Mouse (Mus musculus) left cerebral cortex, adult 2 months (tissue): ENCODE results near the gene Ccl2. TPM values are rescaled to one million over a fixed set of nuclear protein-coding genes. Genes with fewer than 3 reads are reported as not detected.
A peak's percentile ranks its signal among the peaks of the same experiment; 100 is the strongest.

Experiments used
- DNase-seq, 2 experiments: peaks; one replicate each; pipeline ENCODE4 v3.0.0; 2021 to 2022; ENCODE audit warnings: low spot score in 2 of 2, mixed read lengths in 1 of 2; ENCODE audit errors: extremely low spot score in 1 of 2
- H3K27ac ChIP-seq: fragments of 200-600 bp; 2 replicates; pipeline ENCODE4 v1.8.1; 2022
- H3K4me3 ChIP-seq: fragments of 200-600 bp; 2 replicates; pipeline ENCODE4 v1.8.1; 2022
- CTCF ChIP-seq: fragments of 200-600 bp; IDR thresholded peaks from 2 replicates; pipeline ENCODE4 v1.8.1; 2022; ENCODE audit warnings: antibody characterized with exemption, mild to moderate bottlenecking, moderate library complexity
- intact Hi-C: fragments of 180-260 bp; cut with DNase I; formaldehyde crosslinking; loops from one replicate; pipeline ENCODE4 v1.15.1; 2025
- total RNA-seq, 2 experiments: library from RNA; stranded (reverse); gene quantifications; 2 replicates each; pipeline ENCODE4 v1.2.3; 2021

Gene Ccl2
- total RNA-seq, 2 experiments from 2014 or later: not detected

DNA sequence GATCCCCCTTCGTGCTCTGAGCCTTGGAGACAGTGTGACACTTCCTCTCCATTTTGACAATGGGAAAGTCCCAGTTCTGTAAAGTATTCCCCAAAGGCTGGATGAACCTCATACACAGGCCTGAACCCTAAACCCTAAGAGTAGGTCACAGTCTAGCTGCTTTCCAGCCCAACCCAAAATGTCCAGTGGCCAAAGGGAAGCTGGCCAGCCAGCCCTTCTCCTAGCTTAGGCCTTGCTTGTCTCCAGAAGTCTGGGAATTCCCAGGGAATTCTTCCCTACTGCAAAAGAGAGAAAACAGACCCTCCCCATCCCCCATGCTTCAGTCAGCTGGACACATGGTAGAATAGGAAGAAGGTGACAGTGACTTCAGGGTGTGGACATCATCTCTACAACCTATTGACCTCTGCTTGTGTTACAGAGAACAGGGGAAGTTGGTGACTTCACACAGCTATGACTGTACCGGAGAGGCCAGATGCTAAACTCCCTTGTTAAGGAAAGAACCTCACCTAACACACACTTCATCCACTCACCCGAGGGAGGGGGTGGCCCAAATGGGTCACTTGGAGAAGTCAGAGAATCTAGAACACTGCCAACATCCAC is 19.1 kb upstream of the Ccl2 start:
- DNase-seq: no peak
- Histone ChIP-seq H3K27ac (no peak overlapping the region), H3K4me3 (no peak overlapping the region)
- TF ChIP-seq CTCF: no peak
- intact Hi-C loops: no loop called here

DNA sequence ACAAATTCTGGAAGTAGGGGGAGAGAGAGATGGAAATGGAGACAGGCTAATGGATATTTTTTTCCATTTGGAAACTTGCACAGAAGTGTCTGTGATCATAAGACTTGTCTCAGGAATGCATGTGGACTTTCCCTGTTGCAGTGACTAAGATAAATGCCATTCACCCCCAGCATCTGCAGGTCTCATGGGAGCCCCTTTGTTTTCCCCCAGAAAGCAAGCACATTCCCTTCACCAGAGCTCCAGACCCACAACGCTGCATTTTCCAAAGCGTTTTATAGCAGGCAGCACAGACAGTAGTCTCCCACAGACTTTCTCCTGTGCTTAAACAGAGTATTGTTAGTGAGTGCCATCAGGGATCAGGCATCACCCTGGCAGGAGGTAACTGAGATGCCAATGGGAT is 16.0 kb upstream of the Ccl2 start:
- TF ChIP-seq CTCF: no peak
- Histone ChIP-seq H3K27ac (no peak overlapping the region), H3K4me3 (no peak overlapping the region)
- intact Hi-C loops: no loop called here
- DNase-seq: no peak

DNA sequence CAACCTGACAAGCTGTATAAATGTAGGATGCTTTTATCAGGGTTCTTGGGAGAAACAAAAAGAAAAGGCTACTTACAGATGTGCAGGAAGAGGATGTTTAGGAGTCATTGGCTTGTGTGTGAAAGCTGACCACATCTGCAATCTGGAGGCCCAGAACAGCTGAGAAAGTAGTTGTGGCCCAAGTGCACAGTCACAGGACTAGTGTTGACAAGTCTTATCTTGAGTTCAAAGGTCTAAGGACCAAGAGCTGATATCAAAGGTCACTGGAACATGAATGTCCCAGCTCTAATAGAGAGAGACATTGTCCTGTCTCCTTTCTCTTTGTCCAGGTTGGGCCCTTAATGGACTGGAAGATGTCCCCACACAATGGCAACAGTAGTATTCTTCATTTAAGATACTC is 15.6 kb upstream of the Ccl2 start:
- DNase-seq: no peak
- Histone ChIP-seq H3K27ac (no peak overlapping the region), H3K4me3 (no peak overlapping the region)
- TF ChIP-seq CTCF: no peak
- intact Hi-C loops: no loop called here

- no peak for TF ChIP-seq CTCF
- no peak for DNase-seq
Observed at GRCm38 (mm10) chr11:82021406-82021805, 14.0 kb upstream of the Ccl2 start.

DNA sequence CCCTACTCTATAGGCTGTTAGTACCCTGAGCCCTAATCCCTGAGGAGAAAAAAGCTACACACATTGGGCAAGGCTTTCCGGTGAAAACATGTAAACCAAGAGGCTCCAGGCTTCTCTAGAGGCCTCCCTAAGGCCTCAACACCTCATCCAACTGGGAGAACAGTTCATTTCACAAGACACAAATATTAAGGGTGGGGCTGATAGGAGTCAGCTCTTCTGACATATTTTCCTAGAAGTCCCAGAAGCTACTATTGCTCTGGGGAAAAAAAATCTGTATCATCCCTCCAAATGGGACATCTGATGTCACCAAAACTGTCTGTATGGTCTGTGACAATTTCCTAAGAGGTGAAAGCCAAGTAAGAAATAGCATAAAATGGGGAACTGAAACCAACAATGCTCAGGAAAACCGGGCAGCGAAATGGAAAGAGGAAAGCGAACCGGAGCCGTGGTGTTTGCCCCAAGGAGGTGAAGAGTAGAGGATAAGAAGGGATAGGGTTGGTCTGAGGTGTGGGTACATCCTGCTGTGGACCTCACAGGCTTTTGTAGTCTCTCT is 12.8 kb upstream of the Ccl2 start:
- TF ChIP-seq CTCF: no peak
- no peak for DNase-seq
- no peak overlapping the region for H3K27ac ChIP-seq
- intact Hi-C loops: no loop called here
- H3K4me3 ChIP-seq: no peak overlapping the region

More at GRCm38 (mm10) chr11:82021406-82021805, 14.0 kb upstream of the Ccl2 start:
- intact Hi-C loops: no loop called here
- H3K27ac ChIP-seq: no peak overlapping the region
- H3K4me3 ChIP-seq: no peak overlapping the region

DNA sequence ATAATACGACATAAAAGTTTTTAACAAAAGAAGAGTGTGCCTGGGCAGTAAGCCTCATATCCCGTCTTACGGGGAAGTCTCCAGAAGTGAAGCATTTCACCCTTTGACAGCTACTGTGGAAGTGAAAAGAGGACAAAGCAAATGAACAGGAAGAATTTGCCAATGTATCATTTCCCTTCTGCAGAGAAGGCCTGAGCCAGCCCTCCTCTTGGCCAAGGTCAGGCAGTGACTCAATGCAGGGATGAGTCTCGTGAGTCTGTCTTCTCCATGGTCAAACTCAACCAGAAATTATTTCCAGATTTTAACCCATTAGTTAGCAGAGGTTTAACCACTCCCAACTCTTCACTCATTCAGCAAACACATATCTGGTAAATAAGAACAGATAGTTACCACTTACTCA is 11.6 kb upstream of the Ccl2 start:
- Histone ChIP-seq H3K27ac (no peak overlapping the region), H3K4me3 (no peak overlapping the region)
- intact Hi-C loops: no loop called here
- TF ChIP-seq CTCF: no peak
- DNase-seq: no peak

- TF ChIP-seq CTCF: no peak
- intact Hi-C loops: no loop called here
- no peak for DNase-seq
- H3K27ac ChIP-seq: no peak overlapping the region
- H3K4me3 ChIP-seq: no peak overlapping the region
Observed at GRCm38 (mm10) chr11:82030171-82030570, 5.2 kb upstream of the Ccl2 start.

- Histone ChIP-seq H3K4me3 (no peak overlapping the region), H3K27ac (no peak overlapping the region)
- intact Hi-C loops: no loop called here
- TF ChIP-seq CTCF: no peak
- no peak for DNase-seq
Observed at GRCm38 (mm10) chr11:82032136-82032535, 3.2 kb upstream of the Ccl2 start.

DNA sequence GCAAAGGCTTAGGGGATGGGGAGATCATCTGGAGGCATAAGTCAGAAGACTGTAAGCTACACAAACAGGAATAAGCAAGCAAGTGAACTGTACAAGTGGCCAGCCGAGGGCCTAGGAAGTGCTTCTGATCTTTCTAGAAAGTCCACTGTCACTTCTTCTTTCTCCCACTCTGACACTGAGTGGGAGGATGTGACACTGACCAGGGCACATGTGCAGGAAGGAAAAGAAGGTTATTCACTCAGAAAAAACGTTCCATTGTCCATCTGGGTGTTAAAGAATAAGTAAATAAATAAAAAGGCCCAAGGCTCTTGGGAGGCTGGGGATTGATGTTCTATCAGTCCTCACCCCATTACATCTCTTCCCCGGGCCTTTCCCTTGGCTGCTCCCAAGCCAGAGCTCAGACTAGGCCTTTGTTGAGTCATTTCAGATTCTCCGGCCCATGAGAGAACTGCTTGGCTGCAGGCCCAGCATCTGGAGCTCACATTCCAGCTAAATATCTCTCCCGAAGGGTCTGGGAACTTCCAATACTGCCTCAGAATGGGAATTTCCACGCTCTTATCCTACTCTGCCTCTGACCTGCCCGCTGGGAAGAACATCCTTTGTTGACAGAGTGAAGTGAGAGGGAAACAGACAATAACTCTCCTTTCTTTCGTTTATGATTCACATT is 2.6 kb upstream of the Ccl2 start:
- intact Hi-C loops: no loop called here
- Histone ChIP-seq H3K27ac (no peak overlapping the region), H3K4me3 (no peak overlapping the region)
- TF ChIP-seq CTCF: no peak
- DNase-seq: no peak

DNA sequence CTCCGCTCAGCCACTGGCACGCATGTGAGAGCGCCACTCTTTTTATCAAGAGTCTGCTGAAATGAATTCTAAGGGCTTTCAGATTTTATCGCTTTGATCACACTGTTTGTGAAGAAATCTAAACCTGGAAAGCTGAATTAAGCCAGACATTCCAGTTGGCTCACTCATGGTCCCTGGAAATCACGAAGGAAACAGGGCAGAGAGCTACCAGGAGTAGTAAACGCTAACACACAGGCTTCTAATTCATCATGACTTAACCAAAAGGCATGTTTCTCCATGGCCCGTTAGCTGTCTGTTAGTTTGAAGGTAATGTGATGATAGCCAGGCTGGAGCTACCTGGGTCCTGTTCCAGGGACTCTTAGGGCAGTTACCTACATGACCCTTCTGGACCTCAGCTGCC is 925 bp upstream of the Ccl2 start:
- Histone ChIP-seq H3K4me3 (no peak overlapping the region), H3K27ac (no peak overlapping the region)
- TF ChIP-seq CTCF: no peak
- no peak for DNase-seq
- intact Hi-C loops: no loop called here

- no peak for DNase-seq
- no peak overlapping the region for H3K27ac ChIP-seq
- H3K4me3 ChIP-seq: no peak overlapping the region
- intact Hi-C loops: loop anchor here (5.0 kb wide), 1 partner anchor 39 kb away; no protein-coding TSS in a partner anchor
- TF ChIP-seq CTCF: no peak
Observed at GRCm38 (mm10) chr11:82035857-82036256, 486 bp downstream of the Ccl2 start.

DNA sequence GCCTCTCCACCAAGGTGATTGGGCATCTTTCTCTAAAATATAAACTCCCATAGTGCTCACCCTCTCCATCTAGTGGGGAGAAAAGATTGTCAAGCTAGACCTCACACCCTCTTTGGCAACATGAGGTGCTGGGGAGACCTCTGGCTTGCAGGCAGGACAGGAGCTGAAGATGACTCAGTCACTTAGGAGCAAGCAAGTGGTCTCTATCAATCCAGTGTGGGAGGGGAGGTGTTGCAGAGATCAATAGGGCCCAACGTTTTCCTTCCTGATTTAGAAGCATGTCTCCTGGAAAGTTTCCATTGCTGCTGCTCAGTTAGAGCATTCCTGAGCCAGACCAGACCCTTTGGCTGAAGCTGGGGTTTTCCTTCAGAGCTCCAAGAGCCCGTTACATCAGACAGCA is 3.2 kb downstream of the Ccl2 start, which contains the start of gene Gm17268:
Gene Gm17268 (minus strand): TSS at position 28 of the 400 bp plus-strand sequence.
- Histone ChIP-seq H3K4me3 (no peak within 1 kb of the TSS), H3K27ac (no peak within 1 kb of the TSS)
- no peak for DNase-seq
- intact Hi-C loops: loop anchor here (5.0 kb wide), 1 partner anchor 41 kb away; no protein-coding TSS in a partner anchor
- TF ChIP-seq CTCF: peak; percentile 21
